Mouse (Mus musculus) stomach, embryonic 14.5 days (tissue): ENCODE data around the gene Klhl26. TPM values are rescaled to one million over a fixed set of nuclear protein-coding genes. Genes with fewer than 3 reads are reported as not detected.

Source experiments
- ATAC-seq: fragments of 200-750 bp; cut with Nextera tagmentation; 2 replicates; pipeline ENCODE4 v1.8.0; 2017; ENCODE audit warnings: low read depth, moderate TSS enrichment; ENCODE audit not compliant: insufficient number of reproducible peaks, insufficient read depth, low FRiP score
- H3K27ac ChIP-seq: fragments of 300-500 bp; sonication (generic); 2 replicates; pipeline ENCODE4 v1.5.1; 2014; ENCODE audit warnings: mild to moderate bottlenecking, low read length, moderate library complexity, mixed read lengths
- H3K27me3 ChIP-seq: fragments of 300-500 bp; sonication (generic); 2 replicates; pipeline ENCODE4 v1.6.1; 2014; ENCODE audit warnings: low read length, control low read depth, mixed read lengths; ENCODE audit not compliant: control insufficient read depth, insufficient read depth
- H3K36me3 ChIP-seq: fragments of 300-500 bp; sonication (generic); 2 replicates; pipeline ENCODE4 v1.6.1; 2014; ENCODE audit warnings: mild to moderate bottlenecking, control low read depth, low read length, moderate library complexity, mixed read lengths; ENCODE audit not compliant: control insufficient read depth, insufficient read depth
- H3K4me1 ChIP-seq: fragments of 300-500 bp; sonication (generic); 2 replicates; pipeline ENCODE4 v1.6.1; 2014; ENCODE audit warnings: low read length, control low read depth, mixed read lengths; ENCODE audit not compliant: control insufficient read depth, insufficient read depth
- H3K4me2 ChIP-seq: fragments of 300-500 bp; sonication (generic); replicated peaks from 2 replicates; pipeline ENCODE4 v1.6.1; 2014; ENCODE audit warnings: low read depth, low read length, control low read depth
- H3K4me3 ChIP-seq: fragments of 300-500 bp; sonication (generic); 2 replicates; pipeline ENCODE4 v1.5.1; 2014; ENCODE audit warnings: low read depth, low read length, control low read depth
- H3K9ac ChIP-seq: fragments of 300-500 bp; sonication (generic); replicated peaks from 2 replicates; pipeline ENCODE4 v1.6.1; 2014; ENCODE audit warnings: low read depth, mild to moderate bottlenecking, control low read depth, low read length, moderate library complexity, mixed read lengths
- H3K9me3 ChIP-seq: fragments of 300-500 bp; sonication (generic); 2 replicates; pipeline ENCODE4 v1.6.1; 2016; ENCODE audit warnings: low read depth, low read length, control low read depth; ENCODE audit not compliant: control insufficient read depth
- WGBS: fragments of 180-500 bp; shearing (Covaris S2); extraction: QIAGEN DNeasy Blood & Tissue Kit; methylation state at CpG from one replicate; pipeline ENCODE4 v1.1.7; 2014; 5-methylcytosine and 5-hydroxymethylcytosine counted together
- polyA plus RNA-seq: library from polyadenylated mRNA; unstranded; fragments of >200 nt; fragmentation: Nextera tagmentation; extraction: Ambion mirVana; gene quantifications from 2 replicates; pipeline ENCODE4 v1.2.1, GENCODE M21; 2014

Klhl26 gene
- polyA plus RNA-seq, 1 experiment from 2014 or later = 22.1 TPM

- Histone ChIP-seq H3K36me3 (no peaks in the 10 kb centered on the region), H3K4me2 (no peak overlapping the region), H3K27ac (no peak overlapping the region), H3K9me3 (no peaks in the 10 kb centered on the region), H3K9ac (no peak overlapping the region), H3K4me1 (peaks cover 16% of the 10 kb centered on the region; the same call in 1 of the 2 replicates), H3K4me3 (no peak overlapping the region), H3K27me3 (peaks cover 83% of the 10 kb centered on the region)
- WGBS = 2% methylated on average over 28 of the region's 28 CpGs
- ATAC-seq = no peak
Measured at GRCm38 (mm10) chr8:70494416-70494945, 17.7 kb upstream of the Klhl26 start.

GRCm38 (mm10) chr8:70493692-70494415, 17.1 kb upstream of the Klhl26 start:
- Histone ChIP-seq H3K4me3 (peak overlapping the region; percentile 31; the same call in 1 of the 2 replicates), H3K4me2 (peak overlapping the region; percentile 83), H3K9me3 (no peaks in the 10 kb centered on the region), H3K36me3 (no peaks in the 10 kb centered on the region), H3K27ac (no peak overlapping the region), H3K9ac (no peak overlapping the region), H3K4me1 (peaks cover 21% of the 10 kb centered on the region; the same call in 1 of the 2 replicates), H3K27me3 (peaks cover 89% of the 10 kb centered on the region)
- WGBS = 1% methylated on average over 47 of the region's 47 CpGs
- ATAC-seq = no peak

DNA sequence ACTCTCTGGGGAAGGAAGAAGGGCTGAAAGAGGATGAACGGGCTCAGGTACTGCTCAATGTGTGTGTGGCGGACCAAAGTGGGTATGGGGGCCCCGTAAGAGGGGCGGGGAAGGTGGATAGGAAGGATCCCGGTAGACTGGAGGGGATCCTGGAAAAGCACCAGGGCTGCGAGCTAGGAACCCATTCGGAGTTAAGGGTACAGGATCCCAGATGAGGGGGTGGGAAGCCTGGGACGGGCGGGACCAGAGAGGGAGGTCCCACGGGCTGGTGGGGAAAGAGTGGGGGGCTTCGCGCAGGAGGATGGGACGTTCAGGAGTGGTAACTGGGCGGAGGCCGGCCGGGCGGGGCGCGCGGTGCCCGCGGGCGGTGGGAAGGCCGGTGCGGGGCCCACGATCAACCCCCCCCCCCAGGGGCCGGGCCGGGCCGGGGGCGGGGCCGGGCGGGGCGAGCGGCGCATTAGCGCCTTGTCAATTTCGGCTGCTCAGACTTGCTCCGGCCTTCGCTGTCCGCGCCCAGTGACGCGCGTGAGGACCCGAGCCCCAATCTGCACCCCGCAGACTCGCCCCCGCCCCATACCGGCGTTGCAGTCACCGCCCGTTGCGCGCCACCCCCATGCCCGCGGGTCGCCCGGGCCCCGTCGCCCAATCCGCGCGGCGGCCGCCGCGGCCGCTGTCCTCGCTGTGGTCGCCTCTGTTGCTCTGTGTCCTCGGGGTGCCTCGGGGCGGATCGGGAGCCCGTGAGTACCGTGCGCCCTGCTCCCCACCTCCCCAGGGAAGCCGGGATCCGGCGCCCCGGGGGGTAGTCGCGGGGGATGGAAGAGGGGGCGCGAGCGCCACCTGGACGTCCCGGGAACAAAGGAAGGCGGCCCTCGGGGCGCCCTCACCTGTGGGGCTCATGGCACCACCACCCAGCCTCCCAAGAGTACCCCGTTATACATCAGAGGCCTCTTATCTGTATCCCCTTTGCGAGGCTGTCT, 16.2 kb upstream of the Klhl26 start, which contains the start of gene Crlf1:
Gene Crlf1, plus strand, starts transcription at position 495 of the 977 bp plus-strand sequence.
- no peaks in the 10 kb centered on the region for H3K9me3 ChIP-seq
- H3K27ac ChIP-seq = no peak within 1 kb of the TSS
- H3K27me3 ChIP-seq = peaks cover 95% of the 10 kb centered on the region
- 1% methylated on average over 45 of the region's 93 CpGs for WGBS
- no peak for ATAC-seq
- H3K9ac ChIP-seq = no peak within 1 kb of the TSS
- no peaks in the 10 kb centered on the region for H3K36me3 ChIP-seq
- peaks cover 30% of the 10 kb centered on the region for H3K4me1 ChIP-seq
- H3K4me3 ChIP-seq = peak within 1 kb of the TSS; percentile 31
- H3K4me2 ChIP-seq = peak within 1 kb of the TSS; percentile 83

DNA sequence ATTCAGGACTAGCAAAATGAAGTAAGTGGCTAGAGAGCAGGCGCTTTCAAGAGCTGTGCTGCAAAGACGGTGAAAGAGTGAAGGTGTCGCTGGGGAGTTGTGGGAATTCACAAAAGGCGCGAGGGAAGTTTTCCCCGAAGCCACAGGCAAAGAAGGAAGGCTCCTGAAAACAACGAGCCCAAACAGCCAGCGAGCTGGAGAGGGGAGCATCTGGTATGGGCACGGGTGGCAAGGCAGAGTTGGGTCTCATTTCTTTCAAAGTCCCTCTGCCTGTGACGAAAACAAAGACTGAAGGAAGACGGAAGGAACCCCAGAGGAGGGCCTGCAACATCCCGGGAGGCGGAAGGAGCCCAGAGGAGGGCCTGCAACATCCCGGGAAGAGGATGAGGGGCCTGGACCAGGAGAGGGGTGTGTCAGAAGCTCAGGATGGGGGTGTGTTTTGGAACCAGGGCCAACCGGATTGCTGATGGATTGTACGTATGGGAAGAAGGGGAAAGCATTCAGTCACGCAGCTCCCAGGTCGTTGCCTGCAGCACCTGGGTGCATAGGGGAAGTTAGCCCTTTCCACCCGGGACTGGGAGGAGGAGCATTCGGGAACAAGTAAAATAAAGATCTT, 14.2 kb upstream of the Klhl26 start:
- no peaks in the 10 kb centered on the region for H3K9me3 ChIP-seq
- H3K27me3 ChIP-seq = peaks cover 95% of the 10 kb centered on the region
- peaks cover 30% of the 10 kb centered on the region for H3K4me1 ChIP-seq
- ATAC-seq = no peak
- no peak overlapping the region for H3K4me2 ChIP-seq
- no peak overlapping the region for H3K27ac ChIP-seq
- no peaks in the 10 kb centered on the region for H3K36me3 ChIP-seq
- 6% methylated on average over 20 of the region's 20 CpGs for WGBS
- H3K9ac ChIP-seq = no peak overlapping the region
- no peak overlapping the region for H3K4me3 ChIP-seq

- Histone ChIP-seq H3K9ac (no peak overlapping the region), H3K27ac (no peak overlapping the region), H3K4me2 (no peak overlapping the region; the same call in 1 of the 2 replicates), H3K4me3 (no peak overlapping the region), H3K4me1 (peaks cover 30% of the 10 kb centered on the region), H3K27me3 (peaks cover 94% of the 10 kb centered on the region), H3K9me3 (no peaks in the 10 kb centered on the region), H3K36me3 (no peaks in the 10 kb centered on the region)
- 16% methylated on average over 10 of the region's 10 CpGs for WGBS
- ATAC-seq = no peak
Measured at GRCm38 (mm10) chr8:70490061-70490879, 13.5 kb upstream of the Klhl26 start.

GRCm38 (mm10) chr8:70489576-70489975, 12.8 kb upstream of the Klhl26 start:
- ATAC-seq = no peak
- WGBS = 2% methylated on average over 28 of the region's 41 CpGs
- Histone ChIP-seq H3K27ac (no peak overlapping the region), H3K9ac (no peak overlapping the region), H3K9me3 (no peaks in the 10 kb centered on the region), H3K4me2 (peak overlapping the region; percentile 51), H3K4me1 (peaks cover 30% of the 10 kb centered on the region), H3K4me3 (peak overlapping the region; percentile 24), H3K27me3 (peaks cover 90% of the 10 kb centered on the region), H3K36me3 (no peaks in the 10 kb centered on the region)

- H3K4me2 ChIP-seq = peak overlapping the region; percentile 51
- no peaks in the 10 kb centered on the region for H3K36me3 ChIP-seq
- peak overlapping the region; percentile 26 for H3K4me3 ChIP-seq
- H3K4me1 ChIP-seq = peaks cover 30% of the 10 kb centered on the region
- peaks cover 84% of the 10 kb centered on the region for H3K27me3 ChIP-seq
- no peak overlapping the region for H3K27ac ChIP-seq
- no peak overlapping the region for H3K9ac ChIP-seq
- no peak for ATAC-seq
- H3K9me3 ChIP-seq = no peaks in the 10 kb centered on the region
- WGBS = 3% methylated on average over 14 of the region's 14 CpGs
Measured at GRCm38 (mm10) chr8:70488931-70489470, 12.2 kb upstream of the Klhl26 start.
